Mouse (Mus musculus) C2C12 (cell line): ENCODE measurements at regions not wholly inside any gene's neighbourhood (a gene's known extent, or its start where the extent isn't known, plus 50 kb on each side); places are given as distances from the start of the nearest gene placed in this dataset.
"Not testable (repeated sequence)": the region's sequence is repeated elsewhere in the genome, so short reads cannot be mapped to it uniquely, and the experiment has no call there.

ENCODE experiments used
- CEBPB ChIP-seq: IDR thresholded peaks from one replicate; pipeline ENCODE4 v1.6.1; 2011; ENCODE audit warnings: low read depth, mild to moderate bottlenecking, control low read depth, moderate library complexity
- CTCF ChIP-seq: IDR thresholded peaks from one replicate; pipeline ENCODE4 v1.5.1; 2011; ENCODE audit not compliant: control insufficient read depth, insufficient read depth, insufficient read length
- FOSL1 ChIP-seq: IDR thresholded peaks from one replicate; pipeline ENCODE4 v1.8.0; 2011; ENCODE audit warnings: mild to moderate bottlenecking, low read length; ENCODE audit not compliant: poor library complexity, insufficient read depth, severe bottlenecking
- MAX ChIP-seq: IDR thresholded peaks from one replicate; pipeline ENCODE4 v1.6.1; 2011; ENCODE audit warnings: mild to moderate bottlenecking, control low read depth
- USF1 ChIP-seq: IDR thresholded peaks from one replicate; pipeline ENCODE4 v1.6.1; 2011; ENCODE audit warnings: low read depth, mild to moderate bottlenecking, control low read depth, moderate library complexity

DNA sequence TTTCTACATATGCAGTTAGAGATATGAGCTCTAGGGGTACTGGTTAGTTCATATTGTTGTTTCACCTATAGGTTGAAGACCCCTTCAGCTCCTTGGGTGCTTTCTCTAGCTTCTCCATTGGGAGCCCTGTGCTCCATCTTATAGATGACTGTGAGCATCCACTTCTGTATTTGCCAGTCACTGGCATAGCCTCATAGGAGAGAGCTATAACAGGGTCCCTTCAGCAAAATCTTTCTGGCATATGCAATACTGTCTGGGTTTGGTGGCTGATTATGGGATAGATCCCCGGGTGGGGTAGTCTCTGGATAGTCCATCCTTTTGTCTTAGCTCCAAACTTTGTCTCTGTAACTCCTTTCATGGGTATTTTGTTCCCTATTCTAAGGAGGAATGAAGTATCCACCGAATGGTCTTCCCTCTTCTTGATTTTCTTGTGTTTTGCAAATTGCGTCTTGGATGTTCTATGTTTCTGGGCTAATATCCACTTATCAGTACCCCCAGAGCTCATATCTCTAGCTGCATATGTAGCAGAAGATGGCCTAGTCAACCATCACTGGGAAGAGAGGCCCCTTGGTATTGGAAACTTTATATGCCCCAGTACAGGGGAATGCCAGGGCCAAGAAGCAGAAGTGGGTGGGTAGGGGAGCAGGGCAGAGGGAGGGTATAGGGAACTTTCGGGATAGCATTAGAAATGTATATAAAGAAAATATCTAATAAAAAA is 279.4 kb upstream of the Cwc22 start:
- TF ChIP-seq CEBPB, MAX, CTCF, FOSL1, USF1: not testable (repeated sequence)
